Comparison of ENCODE assay signal across 10 mouse cellular contexts in the genomic region with DNA sequence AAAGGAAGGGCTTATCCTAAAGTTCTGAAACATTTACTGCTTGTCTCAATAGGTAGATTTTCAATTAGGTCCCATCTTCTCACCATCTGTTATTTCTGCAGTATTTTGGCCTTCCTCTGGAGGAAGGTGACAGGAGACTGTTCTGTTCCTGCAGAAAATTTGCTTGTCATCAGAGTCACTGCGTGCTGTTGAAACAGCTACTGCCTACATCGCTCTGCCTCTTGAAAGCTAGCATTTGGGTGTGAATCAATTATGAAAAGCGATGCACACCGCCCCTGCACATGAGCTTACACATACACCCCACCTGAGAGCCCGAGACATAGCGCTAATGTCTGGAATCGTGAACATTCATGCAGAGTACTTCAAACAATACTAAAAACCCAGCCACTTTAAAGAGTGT.
DNase-seq lines count a peak whose midpoint lies in the region; ATAC-seq lines count a peak whose summit lies in the region.
"Had no signal": no experiment of that assay in that cellular context is flagged by ENCODE, and none has a peak within 500 bp of the region (broad histone marks: within the 10 kb centered on the region; RNA-seq: fewer than 3 reads in every experiment).

No protein-coding gene starts in this region.

- no peak for ATAC-seq in activated CD4-positive, CD25-positive, alpha-beta regulatory T cell, adult 4 months
- ATAC-seq: forebrain, postnatal 0 days had no signal

- intact Hi-C loops in left cerebral cortex, postnatal 10 days (cut with DNase I): no loop called here

- peak; percentile 58 for DNase-seq in left cerebral cortex, adult 11 months (ENCODE audit: low spot score)
- DNase-seq in left cerebral cortex, postnatal 10 days (ENCODE audit: extremely low spot score in 1 of 2, low spot score in 2 of 2): no peak
- DNase-seq in cerebellum, adult 9-10 months: peak; percentile 68
- peak; percentile 46 for DNase-seq in layer of hippocampus, adult 9-11 months
- DNase-seq in right cerebral cortex, postnatal 10 days (ENCODE audit: low spot score in 2 of 2): peak; percentile 29 to 36
- no peak for DNase-seq in kidney, postnatal 14 days
- no peak for DNase-seq in gastrocnemius, adult 18-20 months (ENCODE audit: low spot score)
- DNase-seq: forebrain, postnatal 0 days; heart, postnatal 10 days had no signal

Comparison
In these comparisons a context has a peak if more than half of its experiments do, and no peak if none do; other contexts are left out.
1. DNase-seq: peak in left cerebral cortex, adult 11 months (single experiment), cerebellum, adult 9-10 months (single experiment), layer of hippocampus, adult 9-11 months (single experiment) and right cerebral cortex, postnatal 10 days (2 of 2); none in left cerebral cortex, postnatal 10 days (0 of 2), kidney, postnatal 14 days (single experiment) and gastrocnemius, adult 18-20 months (single experiment).